Mouse (Mus musculus) kidney, postnatal 0 days (tissue): ENCODE results near the gene Rb1. TPM values are rescaled to one million over a fixed set of nuclear protein-coding genes. Genes with fewer than 3 reads are reported as not detected.

Source experiments
- ATAC-seq: fragments of 200-750 bp; cut with Nextera tagmentation; replicated peaks from 2 replicates; pipeline ENCODE4 v1.8.0; 2017; ENCODE audit warnings: low read depth, moderate number of reproducible peaks, moderate TSS enrichment, moderate library complexity; ENCODE audit not compliant: low FRiP score
- DNase-seq: peaks from one replicate; pipeline ENCODE4 v3.0.0-alpha.2; 2016; ENCODE audit warnings: low spot score
- H3K27ac ChIP-seq: fragments of 300-500 bp; sonication (generic); 2 replicates; pipeline ENCODE4 v1.5.1; 2014; ENCODE audit warnings: mild to moderate bottlenecking
- H3K27me3 ChIP-seq: fragments of 300-500 bp; sonication (generic); 2 replicates; pipeline ENCODE4 v1.6.1; 2014; ENCODE audit warnings: low read length, mixed read lengths; ENCODE audit not compliant: insufficient read depth
- H3K36me3 ChIP-seq: fragments of 300-500 bp; sonication (generic); 2 replicates; pipeline ENCODE4 v1.6.1; 2014; ENCODE audit warnings: low read length, mixed read lengths; ENCODE audit not compliant: insufficient read depth
- H3K4me1 ChIP-seq: fragments of 300-500 bp; sonication (generic); replicated peaks from 2 replicates; pipeline ENCODE4 v1.6.1; 2014; ENCODE audit warnings: antibody characterized with exemption, low read length, mixed read lengths; ENCODE audit not compliant: insufficient read depth
- H3K4me2 ChIP-seq: fragments of 300-500 bp; sonication (generic); 2 replicates; pipeline ENCODE4 v1.6.1; 2014; ENCODE audit warnings: mild to moderate bottlenecking, low read length, moderate library complexity, mixed read lengths
- H3K4me3 ChIP-seq: fragments of 300-500 bp; sonication (generic); replicated peaks from 2 replicates; pipeline ENCODE4 v1.5.1; 2014; ENCODE audit warnings: low read depth, low read length
- H3K9ac ChIP-seq: fragments of 300-500 bp; sonication (generic); 2 replicates; pipeline ENCODE4 v1.6.1; 2014; ENCODE audit warnings: low read depth, low read length
- H3K9me3 ChIP-seq: fragments of 300-500 bp; sonication (generic); replicated peaks from 2 replicates; pipeline ENCODE4 v1.6.1; 2016; ENCODE audit warnings: low read length, inconsistent platforms, mixed read lengths
- CTCF ChIP-seq: IDR thresholded peaks from 2 replicates; pipeline ENCODE4 v1.5.1; 2016; ENCODE audit warnings: antibody characterized with exemption, low read depth, mild to moderate bottlenecking, moderate library complexity
- WGBS: fragments of 180-500 bp; shearing (Covaris S2); extraction: QIAGEN DNeasy Blood & Tissue Kit; methylation state at CpG from one replicate; pipeline ENCODE4 v1.1.7; 2014; 5-methylcytosine and 5-hydroxymethylcytosine counted together
- polyA plus RNA-seq: library from polyadenylated mRNA; unstranded; fragments of >200 nt; fragmentation: Nextera tagmentation; extraction: Ambion mirVana; gene quantifications from 2 replicates; pipeline ENCODE4 v1.2.1, GENCODE M21; 2015

Rb1 gene
- polyA plus RNA-seq, 1 experiment from 2014 or later, result 26.6 TPM

DNA sequence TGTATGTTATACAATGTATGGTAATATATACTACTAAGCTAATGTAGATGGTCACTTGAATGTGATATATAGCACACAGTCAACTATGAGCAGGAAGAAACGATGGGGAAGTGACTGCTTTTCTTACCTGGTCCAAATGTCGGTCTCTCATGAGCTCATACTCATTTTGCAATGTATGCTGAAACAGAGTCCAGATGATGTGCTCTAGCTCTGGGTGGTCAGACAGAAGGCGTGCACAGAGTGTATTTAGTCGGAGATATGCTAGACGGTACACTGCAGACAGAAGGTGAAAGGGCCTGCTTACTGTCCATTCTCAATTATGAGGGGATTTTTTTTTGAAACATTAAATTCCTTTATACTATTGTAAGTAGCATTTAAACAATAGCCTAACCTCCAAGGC is 114.1 kb downstream of the Rb1 start:
- ATAC-seq (no peak), DNase-seq (no peak)
- no peak for TF ChIP-seq CTCF
- Histone ChIP-seq H3K4me1 (no peaks in the 10 kb centered on the region), H3K4me3 (no peak overlapping the region), H3K27ac (no peak overlapping the region), H3K9me3 (no peaks in the 10 kb centered on the region), H3K36me3 (peaks cover 3% of the 10 kb centered on the region), H3K4me2 (no peak overlapping the region), H3K9ac (no peak overlapping the region), H3K27me3 (no peaks in the 10 kb centered on the region)
- WGBS, result 91% methylated on average over 5 of the region's 5 CpGs

DNA sequence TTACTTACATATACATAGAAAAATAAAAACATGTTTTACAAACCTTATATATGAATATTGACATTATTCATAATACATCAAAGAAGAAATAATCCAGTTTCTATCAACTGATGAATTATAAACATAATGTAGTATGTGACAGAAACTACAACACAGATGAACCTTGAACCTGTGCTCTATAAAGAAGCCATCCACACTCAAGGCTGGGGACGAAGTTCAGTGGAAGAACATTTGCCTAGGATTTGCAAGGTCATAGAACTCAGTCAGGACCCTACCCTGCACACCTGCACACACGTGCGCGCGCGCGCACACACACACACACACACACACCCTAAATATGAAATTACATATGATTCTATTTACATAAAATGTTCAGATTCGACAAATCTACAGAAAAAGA is 115.4 kb downstream of the Rb1 start:
- Histone ChIP-seq H3K4me2 (no peak overlapping the region), H3K4me1 (no peaks in the 10 kb centered on the region), H3K27me3 (no peaks in the 10 kb centered on the region), H3K36me3 (no peaks in the 10 kb centered on the region; the same call in 1 of the 2 replicates), H3K4me3 (no peak overlapping the region), H3K27ac (no peak overlapping the region), H3K9ac (no peak overlapping the region), H3K9me3 (no peaks in the 10 kb centered on the region)
- no peak for TF ChIP-seq CTCF
- ATAC-seq, result no peak
- no peak for DNase-seq
- 88% methylated on average over 8 of the region's 8 CpGs for WGBS

GRCm38 (mm10) chr14:73209262-73209661 is 116.4 kb downstream of the Rb1 start:
- DNase-seq (no peak), ATAC-seq (no peak)
- no peak for TF ChIP-seq CTCF
- no peak overlapping the region for H3K27ac ChIP-seq
- H3K4me2 ChIP-seq, result no peak overlapping the region
- no peaks in the 10 kb centered on the region for H3K27me3 ChIP-seq
- no peak overlapping the region for H3K4me3 ChIP-seq
- no peaks in the 10 kb centered on the region; the same call in 1 of the 2 replicates for H3K36me3 ChIP-seq
- H3K9ac ChIP-seq, result no peak overlapping the region
- no peaks in the 10 kb centered on the region for H3K9me3 ChIP-seq
- no peaks in the 10 kb centered on the region for H3K4me1 ChIP-seq

- WGBS, result 58% methylated on average over 3 of the region's 3 CpGs
- no peak for ATAC-seq
- Histone ChIP-seq H3K4me2 (no peak overlapping the region), H3K27ac (no peak overlapping the region), H3K9ac (no peak overlapping the region), H3K4me3 (no peak overlapping the region), H3K27me3 (no peaks in the 10 kb centered on the region), H3K4me1 (no peaks in the 10 kb centered on the region), H3K9me3 (no peaks in the 10 kb centered on the region), H3K36me3 (peaks cover under 1% of the 10 kb centered on the region; the same call in 1 of the 2 replicates)
- DNase-seq, result no peak
- TF ChIP-seq CTCF, result no peak
Measured at GRCm38 (mm10) chr14:73204016-73204415, 121.6 kb downstream of the Rb1 start.

DNA sequence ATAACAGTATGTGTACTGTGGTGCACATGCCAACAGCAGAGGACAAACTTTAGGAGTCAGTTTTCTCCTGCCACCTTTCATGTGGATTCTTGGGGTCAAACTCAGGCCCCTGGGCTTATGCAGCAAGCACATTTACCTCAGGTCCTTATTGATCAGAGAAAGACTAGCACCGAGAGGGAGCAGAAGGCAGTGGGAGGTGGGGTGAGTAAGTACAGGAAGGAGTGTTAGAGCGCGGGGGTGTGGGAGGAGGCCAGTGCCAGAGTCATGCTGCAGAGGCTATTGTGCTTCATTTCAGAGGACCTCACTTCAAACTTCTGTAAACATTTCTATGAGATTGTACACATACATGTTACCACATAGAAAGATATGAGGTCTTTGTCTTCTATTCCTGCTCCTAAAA is 124.2 kb downstream of the Rb1 start:
- H3K4me3 ChIP-seq, result no peak overlapping the region
- H3K27ac ChIP-seq, result no peak overlapping the region
- DNase-seq (no peak), ATAC-seq (no peak)
- H3K36me3 ChIP-seq, result peaks cover 3% of the 10 kb centered on the region; the same call in 1 of the 2 replicates
- H3K27me3 ChIP-seq, result no peaks in the 10 kb centered on the region
- H3K9ac ChIP-seq, result no peak overlapping the region
- WGBS, result 32% methylated on average over 3 of the region's 3 CpGs
- H3K9me3 ChIP-seq, result no peaks in the 10 kb centered on the region
- H3K4me2 ChIP-seq, result no peak overlapping the region
- no peak for TF ChIP-seq CTCF
- H3K4me1 ChIP-seq, result no peaks in the 10 kb centered on the region

GRCm38 (mm10) chr14:73199058-73199457 is 126.6 kb downstream of the Rb1 start:
- ATAC-seq, result no peak
- Histone ChIP-seq H3K4me3 (no peak overlapping the region), H3K4me1 (no peaks in the 10 kb centered on the region), H3K9ac (no peak overlapping the region), H3K4me2 (no peak overlapping the region), H3K36me3 (0 out of 2 replicates have a peak, but pooled peaks cover 5% of the 10 kb centered on the region), H3K9me3 (no peaks in the 10 kb centered on the region), H3K27ac (no peak overlapping the region), H3K27me3 (no peaks in the 10 kb centered on the region)
- 56% methylated on average over 5 of the region's 5 CpGs for WGBS
- DNase-seq, result no peak
- no peak for TF ChIP-seq CTCF

DNA sequence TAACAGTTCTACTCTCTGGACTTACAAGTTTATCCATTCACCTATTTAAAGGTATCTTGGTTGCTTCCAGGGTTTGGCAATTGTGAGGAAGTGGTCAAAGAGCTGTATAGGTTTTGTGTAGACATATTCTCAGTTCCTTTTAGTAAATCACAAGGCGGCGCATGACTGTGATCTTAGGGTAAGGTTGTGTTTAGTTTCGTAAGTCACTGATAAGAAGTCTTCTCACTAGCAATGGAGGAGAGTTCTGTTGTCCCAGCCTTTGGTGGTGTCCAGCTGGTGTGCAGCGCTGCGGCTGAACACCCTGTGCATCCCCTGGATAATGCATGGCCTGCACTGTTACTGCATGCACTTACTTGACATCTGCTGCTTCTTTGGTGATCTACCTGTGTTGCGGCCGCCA is 138.7 kb downstream of the Rb1 start:
- no peak overlapping the region for H3K9ac ChIP-seq
- TF ChIP-seq CTCF, result no peak
- no peak for DNase-seq
- no peaks in the 10 kb centered on the region for H3K27me3 ChIP-seq
- H3K27ac ChIP-seq, result no peak overlapping the region
- H3K36me3 ChIP-seq, result peaks cover 3% of the 10 kb centered on the region; the same call in 1 of the 2 replicates
- 80% methylated on average over 7 of the region's 7 CpGs for WGBS
- H3K4me2 ChIP-seq, result no peak overlapping the region
- H3K9me3 ChIP-seq, result no peaks in the 10 kb centered on the region
- no peak for ATAC-seq
- no peak overlapping the region for H3K4me3 ChIP-seq
- H3K4me1 ChIP-seq, result no peaks in the 10 kb centered on the region
